Mouse (Mus musculus): ENCODE results near the gene Ndufa13. TPM values are rescaled to one million over a fixed set of nuclear protein-coding genes. Genes with fewer than 3 reads are reported as not detected.
"Not testable (repeated sequence)": the region's sequence is repeated elsewhere in the genome, so short reads cannot be mapped to it uniquely, and the experiment has no call there.

Gene Ndufa13
- polyA plus RNA-seq (2012; rRNA removed): 85.3 and 97.4 TPM in 2 replicates
- polyA plus RNA-seq (2014; fragmentation: Nextera tagmentation; extraction: Ambion mirVana): 187 and 190 TPM in 2 replicates

- Histone ChIP-seq H3K4me1 (ENCODE audit: control insufficient read depth, insufficient read depth, low read length) (peaks cover 17% of the 10 kb centered on the region), H3K9me3 (ENCODE audit: control insufficient read depth, low read length) (no peaks in the 10 kb centered on the region), H3K27me3 (ENCODE audit: control insufficient read depth, insufficient read depth, low read length) (no peaks in the 10 kb centered on the region), H3K27ac (replicated peaks; ENCODE audit: low read depth, low read length) (peak within 1 kb of the TSS; percentile 89), H3K36me3 (ENCODE audit: control insufficient read depth, insufficient read depth, low read length) (peaks cover 6% of the 10 kb centered on the region), H3K4me2 (replicated peaks; ENCODE audit: low read depth, low read length, severe bottlenecking) (peak within 1 kb of the TSS; percentile 93), H3K9ac (ENCODE audit: low read depth, low read length, severe bottlenecking) (peak within 1 kb of the TSS; percentile 81), H3K4me3 (replicated peaks; ENCODE audit: low read length) (peak within 1 kb of the TSS; percentile 73)
- no peak for TF ChIP-seq POLR2A (IDR thresholded peaks at IDR 0.05; ENCODE audit: borderline replicate concordance, extremely low read depth, insufficient read depth, insufficient read length)
- DNase-seq (ENCODE audit: low spot score): no peak
- peak; percentile 32 for ATAC-seq (ENCODE audit: low FRiP score, low read depth)
- 2% methylated on average over 86 of the region's 89 CpGs for WGBS
Measured at GRCm38 (mm10) chr8:69902163-69903062, at the start of gene Ndufa13, which contains the start of the genes Tssk6 and Yjefn3. Gene Ndufa13, minus strand, starts transcription at chr8:69902558. Gene Tssk6, plus strand, starts transcription at chr8:69902184. Gene Yjefn3, minus strand, starts transcription at chr8:69902712.

- no peaks in the 10 kb centered on the region for H3K9me3 ChIP-seq (ENCODE audit: control insufficient read depth, low read length)
- DNase-seq (ENCODE audit: low spot score): no peak
- H3K27ac ChIP-seq (replicated peaks; ENCODE audit: low read depth, low read length): no peak overlapping the region
- H3K36me3 ChIP-seq (ENCODE audit: control insufficient read depth, insufficient read depth, low read length): peaks cover 32% of the 10 kb centered on the region
- H3K27me3 ChIP-seq (ENCODE audit: control insufficient read depth, insufficient read depth, low read length): no peaks in the 10 kb centered on the region
- H3K4me1 ChIP-seq (ENCODE audit: control insufficient read depth, insufficient read depth, low read length): no peaks in the 10 kb centered on the region
- H3K4me2 ChIP-seq (replicated peaks; ENCODE audit: low read depth, low read length, severe bottlenecking): no peak overlapping the region
- TF ChIP-seq POLR2A (IDR thresholded peaks at IDR 0.05; ENCODE audit: borderline replicate concordance, extremely low read depth, insufficient read depth, insufficient read length): no peak
- ATAC-seq (ENCODE audit: low FRiP score, low read depth): no peak
- H3K9ac ChIP-seq (ENCODE audit: low read depth, low read length, severe bottlenecking): no peak overlapping the region
- WGBS: 100% methylated on average over 2 of the region's 2 CpGs
- H3K4me3 ChIP-seq (replicated peaks; ENCODE audit: low read length): no peak overlapping the region
Measured at GRCm38 (mm10) chr8:69950300-69950699, 47.9 kb upstream of the Ndufa13 start.

GRCm38 (mm10) chr8:69942495-69942894 is 40.1 kb upstream of the Ndufa13 start:
- not testable (repeated sequence) for H3K4me1 ChIP-seq (ENCODE audit: control insufficient read depth, insufficient read depth, low read length); H3K4me2 ChIP-seq (replicated peaks; ENCODE audit: low read depth, low read length, severe bottlenecking); H3K4me3 ChIP-seq (replicated peaks; ENCODE audit: low read length); H3K9me3 ChIP-seq (ENCODE audit: control insufficient read depth, low read length); ATAC-seq (ENCODE audit: low FRiP score, low read depth); H3K27me3 ChIP-seq (ENCODE audit: control insufficient read depth, insufficient read depth, low read length); H3K9ac ChIP-seq (ENCODE audit: low read depth, low read length, severe bottlenecking); H3K27ac ChIP-seq (replicated peaks; ENCODE audit: low read depth, low read length); DNase-seq (ENCODE audit: low spot score); H3K36me3 ChIP-seq (ENCODE audit: control insufficient read depth, insufficient read depth, low read length)
- WGBS: 89% methylated on average over 2 of the region's 3 CpGs

GRCm38 (mm10) chr8:69940386-69940785 is 38.0 kb upstream of the Ndufa13 start:
- no peak for TF ChIP-seq POLR2A (IDR thresholded peaks at IDR 0.05; ENCODE audit: borderline replicate concordance, extremely low read depth, insufficient read depth, insufficient read length)
- Histone ChIP-seq H3K27ac (replicated peaks; ENCODE audit: low read depth, low read length) (no peak overlapping the region), H3K36me3 (ENCODE audit: control insufficient read depth, insufficient read depth, low read length) (peaks cover 11% of the 10 kb centered on the region), H3K9me3 (ENCODE audit: control insufficient read depth, low read length) (no peaks in the 10 kb centered on the region), H3K4me1 (ENCODE audit: control insufficient read depth, insufficient read depth, low read length) (peaks cover 8% of the 10 kb centered on the region; the same call in 1 of the 2 replicates), H3K9ac (ENCODE audit: low read depth, low read length, severe bottlenecking) (no peak overlapping the region), H3K4me2 (replicated peaks; ENCODE audit: low read depth, low read length, severe bottlenecking) (no peak overlapping the region), H3K4me3 (replicated peaks; ENCODE audit: low read length) (no peak overlapping the region), H3K27me3 (ENCODE audit: control insufficient read depth, insufficient read depth, low read length) (no peaks in the 10 kb centered on the region)
- DNase-seq (ENCODE audit: low spot score): no peak
- 88% methylated on average over 2 of the region's 2 CpGs for WGBS
- ATAC-seq (ENCODE audit: low FRiP score, low read depth): no peak

- no peak for TF ChIP-seq POLR2A (IDR thresholded peaks at IDR 0.05; ENCODE audit: borderline replicate concordance, extremely low read depth, insufficient read depth, insufficient read length)
- DNase-seq (ENCODE audit: low spot score) (peak; percentile 58), ATAC-seq (ENCODE audit: low FRiP score, low read depth) (peak; percentile 85; the same call in 1 of the 2 replicates)
- no peak overlapping the region for H3K27ac ChIP-seq (replicated peaks; ENCODE audit: low read depth, low read length)
- H3K4me1 ChIP-seq (ENCODE audit: control insufficient read depth, insufficient read depth, low read length): peaks cover 8% of the 10 kb centered on the region; the same call in 1 of the 2 replicates
- H3K9me3 ChIP-seq (ENCODE audit: control insufficient read depth, low read length): no peaks in the 10 kb centered on the region
- H3K27me3 ChIP-seq (ENCODE audit: control insufficient read depth, insufficient read depth, low read length): no peaks in the 10 kb centered on the region
- no peak overlapping the region for H3K4me2 ChIP-seq (replicated peaks; ENCODE audit: low read depth, low read length, severe bottlenecking)
- H3K36me3 ChIP-seq (ENCODE audit: control insufficient read depth, insufficient read depth, low read length): peaks cover 18% of the 10 kb centered on the region
- no peak overlapping the region for H3K4me3 ChIP-seq (replicated peaks; ENCODE audit: low read length)
- no peak overlapping the region for H3K9ac ChIP-seq (ENCODE audit: low read depth, low read length, severe bottlenecking)
- 19% methylated on average over 3 of the region's 3 CpGs for WGBS
Measured at GRCm38 (mm10) chr8:69939633-69940032, 37.3 kb upstream of the Ndufa13 start.
